Mouse (Mus musculus): ENCODE measurements around the gene Ski.

DNA sequence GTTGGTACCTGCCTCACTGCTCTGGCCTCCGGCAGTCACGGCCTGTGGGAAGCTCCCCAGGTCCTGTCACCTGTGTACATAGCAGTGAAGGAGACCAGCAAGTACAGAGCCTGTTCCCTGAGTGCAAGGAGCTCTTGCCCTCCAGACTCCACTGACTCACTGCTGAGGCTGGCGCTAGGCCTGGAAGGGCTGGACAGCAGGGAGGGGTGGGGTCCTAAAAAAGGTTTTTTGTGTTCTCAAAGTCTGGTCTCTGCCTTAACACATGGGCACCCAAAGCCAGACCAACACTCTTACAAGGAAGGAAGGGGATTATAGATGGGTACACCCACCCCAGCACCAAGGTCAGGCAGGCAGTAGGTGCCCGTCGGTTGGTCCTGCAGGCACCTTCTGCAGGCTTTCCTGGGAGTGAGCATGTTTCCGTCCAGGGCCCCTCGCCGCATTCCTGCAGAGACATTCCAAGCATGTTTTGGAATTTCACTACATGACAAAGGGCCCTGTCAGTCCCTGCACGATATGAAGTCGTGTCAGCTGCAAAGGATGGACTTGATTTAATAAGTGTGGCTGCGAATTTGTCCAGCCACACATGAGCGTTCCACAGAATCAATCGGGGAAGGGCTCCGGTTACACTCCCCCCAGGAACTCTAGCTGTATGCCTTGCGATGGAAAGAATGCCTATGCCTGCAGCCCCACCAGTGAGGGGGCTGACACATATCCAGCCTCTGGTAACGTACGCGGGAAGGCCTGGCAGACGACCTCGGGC is 88.6 kb downstream of the Ski start:
- TF ChIP-seq CTCF (conservative IDR thresholded peaks at IDR 0.05; ENCODE audit: low read length) (no peak), NANOG (IDR thresholded peaks at IDR 0.05; ENCODE audit: borderline replicate concordance, low read length) (no peak), POU5F1 (IDR thresholded peaks at IDR 0.05; ENCODE audit: borderline replicate concordance, low read length) (no peak)

Data from E14TG2a.4 (cell line).